Mouse (Mus musculus) cerebellum, postnatal 14 days (tissue): ENCODE results near the gene Idi1.
A peak's percentile ranks its signal among the peaks of the same experiment; 100 is the strongest.
"Not testable (repeated sequence)": the region's sequence is repeated elsewhere in the genome, so short reads cannot be mapped to it uniquely, and the experiment has no call there.

Experiments used
- DNase-seq, 2 experiments: peaks; one replicate each; pipeline ENCODE4 v3.0.0; 2021; ENCODE audit warnings: mixed read lengths in 2 of 2

The Idi1 gene

DNA sequence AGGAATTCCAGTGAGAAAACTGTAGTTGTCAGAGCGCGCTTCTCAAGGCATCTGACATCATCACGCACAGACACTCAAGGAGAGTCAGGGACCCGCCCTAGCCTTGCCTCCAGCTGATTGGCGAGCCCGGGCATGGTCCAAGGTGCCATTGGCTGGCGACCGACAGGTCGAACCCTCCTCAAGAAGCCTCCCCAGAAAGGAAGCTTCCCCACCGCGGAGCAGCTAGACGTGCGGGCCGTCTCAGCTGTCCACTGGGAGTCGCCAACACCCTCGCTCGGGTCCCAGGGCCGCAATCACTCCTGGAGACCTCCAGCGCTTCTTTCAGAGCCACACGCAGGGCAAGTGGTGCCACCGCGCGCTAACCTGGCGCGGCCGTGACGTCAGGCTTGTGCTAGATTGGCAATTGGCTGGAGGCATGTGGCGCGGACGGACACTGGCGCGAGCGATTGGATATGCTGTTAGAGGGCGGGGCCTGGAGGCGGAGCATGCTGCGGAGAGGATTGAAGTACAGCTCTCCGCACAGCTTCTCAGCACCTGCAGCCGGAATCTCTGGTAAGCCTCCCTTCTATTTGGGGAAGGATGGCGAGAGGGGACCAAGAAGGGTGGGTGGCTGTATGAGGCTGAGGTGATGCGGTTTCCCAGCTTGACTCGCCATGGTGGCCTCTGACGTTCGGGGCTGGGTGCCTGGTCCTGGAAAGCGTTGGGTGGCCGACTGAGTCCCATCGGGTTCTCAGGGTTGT, at the start of gene Idi1:
Idi1 (plus strand) TSS at position 57 of the 740 bp plus-strand sequence.
- peak; percentile 98 to 99 for DNase-seq

DNA sequence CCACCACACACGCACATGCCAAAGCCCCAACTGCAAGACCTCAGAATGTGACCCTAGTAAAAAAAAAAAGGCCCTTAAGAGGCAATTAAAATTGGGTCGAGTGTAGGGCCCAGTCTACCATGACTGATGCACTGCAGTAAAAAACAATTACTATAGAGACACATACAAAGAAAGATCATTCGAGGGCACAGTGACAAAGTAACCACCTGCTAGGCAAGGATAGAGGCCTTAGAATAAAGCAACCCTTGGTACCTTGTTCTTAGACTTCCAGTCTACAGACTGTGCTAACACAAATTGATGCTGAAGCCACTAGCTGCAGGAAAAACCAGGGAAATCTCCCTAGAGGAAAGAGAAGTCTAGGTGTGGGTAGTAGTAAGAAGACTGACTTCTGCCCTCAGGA, 46.9 kb upstream of the Idi1 start:
- no peak for DNase-seq

DNA sequence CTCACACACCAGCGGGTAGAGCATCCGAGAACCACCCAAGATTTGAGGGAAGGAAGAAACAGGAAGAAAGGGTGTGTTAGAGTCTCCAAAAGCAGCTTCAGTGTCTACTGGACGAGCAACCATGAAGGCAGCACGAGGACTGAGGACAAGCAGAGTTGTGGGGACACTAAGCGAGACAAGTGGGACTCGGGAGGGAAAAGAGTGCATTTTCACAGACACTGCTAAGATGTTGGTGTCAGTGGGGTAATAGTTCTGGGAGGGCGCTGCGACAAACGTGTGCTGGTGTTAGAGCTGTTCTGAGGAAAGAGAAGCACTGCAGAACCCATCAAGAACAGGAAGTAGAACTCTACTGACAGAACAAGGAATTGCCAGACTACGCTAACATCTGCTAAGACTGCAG, 46.2 kb upstream of the Idi1 start:
- DNase-seq = no peak

DNA sequence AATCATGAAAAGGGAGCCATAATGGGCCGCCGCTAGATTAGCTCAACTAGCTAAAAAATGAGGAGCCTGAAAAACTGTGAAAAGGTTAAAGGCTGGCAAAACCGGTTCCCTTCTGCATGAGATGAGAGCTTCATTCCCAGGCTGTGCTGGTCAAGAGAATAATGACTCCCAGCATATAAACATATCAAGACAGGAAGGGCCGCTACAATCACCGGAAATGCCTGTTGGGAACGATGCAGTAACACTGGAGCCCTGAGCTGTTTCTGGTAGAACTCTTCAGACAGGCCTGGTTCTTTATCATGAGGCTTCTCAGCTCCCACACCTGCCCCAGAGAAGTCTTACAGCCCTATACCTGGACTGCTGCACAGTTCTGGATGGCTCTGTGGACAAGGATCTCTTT, 45.4 kb upstream of the Idi1 start:
- DNase-seq = no peak

DNA sequence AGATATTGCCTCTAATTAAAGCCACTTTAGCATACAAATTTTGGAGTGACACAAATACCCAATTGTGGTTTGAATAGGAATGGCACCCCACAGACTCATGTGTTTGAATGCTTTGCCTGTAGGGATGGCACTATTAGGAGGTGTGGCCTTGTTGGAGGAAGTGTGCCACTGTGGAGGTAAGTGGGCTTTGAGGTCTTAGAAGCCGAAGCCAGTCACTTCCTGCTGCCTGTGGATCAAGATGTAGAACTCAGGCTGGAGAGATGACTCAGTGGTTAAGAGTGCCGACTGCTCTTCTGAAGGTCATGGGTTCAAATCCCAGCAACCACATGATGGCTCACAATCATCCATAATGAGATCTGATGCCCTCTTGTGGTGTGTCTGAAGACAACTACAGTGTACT, 44.4 kb upstream of the Idi1 start:
- DNase-seq = no peak

DNA sequence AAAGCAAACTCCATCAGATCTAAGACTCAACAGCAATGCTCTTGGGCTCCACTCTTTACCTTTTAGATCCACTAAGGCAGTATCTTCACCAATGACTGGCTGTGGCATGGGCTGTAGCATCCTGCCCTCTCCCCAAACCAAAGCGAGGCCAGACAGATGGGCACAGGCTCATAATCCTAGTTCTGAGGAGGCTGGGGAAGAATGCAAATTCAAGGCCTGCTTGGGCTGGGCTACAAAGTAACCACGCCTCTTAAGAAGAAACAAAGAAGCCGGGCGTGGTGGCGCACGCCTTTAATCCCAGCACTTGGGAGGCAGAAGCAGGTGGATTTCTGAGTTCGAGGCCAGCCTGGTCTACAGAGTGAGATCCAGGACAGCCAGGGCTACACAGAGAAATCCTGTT, 43.5 kb upstream of the Idi1 start:
- DNase-seq = not testable (repeated sequence)

DNA sequence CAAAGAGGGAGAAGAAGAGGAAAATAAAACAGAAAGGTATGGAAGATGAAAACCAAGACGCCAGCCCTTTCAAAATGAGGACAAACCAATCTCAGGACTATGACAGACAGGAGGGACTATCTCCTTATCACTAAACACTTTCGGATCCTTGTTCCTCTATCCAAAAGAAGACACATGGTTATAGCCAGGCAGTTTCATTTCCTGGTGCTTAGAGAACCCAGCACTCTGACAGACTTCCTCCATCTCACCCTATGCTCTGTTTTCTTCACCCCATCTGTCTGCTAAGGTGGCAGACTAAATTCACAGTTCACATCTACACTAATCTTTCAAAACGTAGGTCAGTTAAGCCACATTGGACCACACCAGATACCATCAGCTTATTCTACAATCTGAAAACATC, 43.0 kb upstream of the Idi1 start:
- DNase-seq = no peak

DNA sequence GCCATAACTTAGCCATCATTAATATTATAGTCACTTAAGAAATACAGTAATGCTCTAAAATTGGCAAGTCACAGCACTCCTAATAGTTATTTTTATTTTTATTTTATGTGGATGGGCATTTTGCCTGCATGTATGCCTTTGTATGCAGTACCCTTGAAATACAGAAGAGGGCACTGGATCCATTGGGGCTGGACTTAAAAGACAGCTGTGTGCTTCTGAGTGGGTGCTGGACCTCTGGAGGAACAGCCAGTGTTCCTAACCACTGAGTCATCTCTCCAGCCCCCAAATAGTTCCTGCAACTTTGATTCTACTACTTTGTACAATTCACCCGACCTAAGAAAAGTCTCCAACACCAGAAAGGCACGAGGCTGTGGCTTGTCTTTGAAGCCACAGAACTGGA, 37.6 kb upstream of the Idi1 start:
- DNase-seq = no peak

DNA sequence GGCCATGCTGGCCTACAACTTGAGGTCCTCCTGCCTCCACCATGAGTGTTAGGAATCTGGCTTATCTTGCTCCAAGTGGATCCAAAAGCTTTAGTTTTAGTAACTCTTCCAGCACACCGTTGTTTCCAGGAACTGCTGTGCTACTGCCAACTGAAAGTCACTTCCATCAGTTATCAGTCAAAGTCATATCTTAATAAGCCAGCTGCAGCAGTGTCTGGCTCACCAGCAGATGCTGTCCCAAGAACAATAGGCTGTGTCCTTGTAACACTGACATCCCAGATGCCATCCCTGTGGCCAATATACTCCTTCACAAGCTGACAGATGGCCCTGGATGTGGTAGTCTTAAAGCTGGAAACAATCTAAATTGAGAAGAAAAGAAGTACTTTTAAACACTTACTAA, 36.0 kb upstream of the Idi1 start:
- DNase-seq = no peak

DNA sequence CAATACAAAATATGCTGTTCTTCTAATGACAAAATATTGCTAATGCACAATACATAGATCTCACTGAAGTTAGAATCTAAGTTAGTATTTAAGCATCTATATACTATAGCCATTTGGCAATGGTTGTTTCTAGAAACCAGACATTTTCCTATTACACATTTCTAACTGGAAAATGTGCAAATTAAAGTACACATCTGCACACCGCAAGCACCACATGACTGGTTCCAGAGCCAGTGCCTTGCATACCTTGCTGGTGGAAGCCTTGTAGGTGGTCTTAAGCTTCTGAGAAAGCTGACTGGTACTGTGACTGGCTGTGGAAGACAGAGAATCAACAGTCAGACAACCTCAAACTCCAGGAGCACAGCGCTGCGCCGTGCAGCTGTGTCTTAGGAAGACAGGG, 31.9 kb upstream of the Idi1 start:
- DNase-seq = no peak

DNA sequence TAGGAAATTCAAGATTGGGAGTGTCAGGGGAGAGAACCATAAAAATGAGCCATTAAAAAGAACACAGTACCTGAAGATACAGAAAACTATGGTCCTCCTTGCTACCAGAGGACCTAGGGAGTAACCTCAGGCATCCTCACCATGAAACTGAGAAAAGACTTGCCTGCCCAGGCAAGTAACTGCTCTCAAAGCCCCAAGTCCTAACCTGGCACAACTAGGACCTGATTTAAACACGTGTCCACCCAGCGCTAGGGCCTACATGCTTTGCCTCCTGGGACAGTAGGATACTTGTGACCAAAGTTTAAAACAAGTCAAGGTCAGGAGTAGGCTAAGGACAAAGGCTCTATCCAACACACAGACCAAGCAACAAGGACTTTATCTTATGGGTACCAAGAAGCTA, 30.5 kb upstream of the Idi1 start:
- DNase-seq = no peak

DNA sequence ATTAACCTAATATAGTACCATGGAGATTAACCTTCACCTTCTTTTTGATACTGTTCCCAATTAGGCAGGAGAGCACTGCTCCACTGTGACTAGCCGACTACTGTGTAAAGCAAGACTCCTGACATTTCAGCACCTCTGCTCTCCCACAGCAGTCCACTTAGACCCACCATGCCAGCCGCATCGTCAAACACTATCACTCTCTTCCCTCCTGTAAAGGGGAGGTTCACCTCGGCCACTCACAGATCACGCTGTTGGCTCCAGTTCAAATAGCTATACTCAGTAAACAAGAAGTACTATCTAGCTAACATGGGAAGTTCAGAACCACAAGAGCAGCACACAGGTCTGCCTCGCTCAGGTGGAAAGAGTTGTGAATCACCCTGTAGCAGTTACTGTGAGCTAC, 26.8 kb upstream of the Idi1 start:
- no peak for DNase-seq

DNA sequence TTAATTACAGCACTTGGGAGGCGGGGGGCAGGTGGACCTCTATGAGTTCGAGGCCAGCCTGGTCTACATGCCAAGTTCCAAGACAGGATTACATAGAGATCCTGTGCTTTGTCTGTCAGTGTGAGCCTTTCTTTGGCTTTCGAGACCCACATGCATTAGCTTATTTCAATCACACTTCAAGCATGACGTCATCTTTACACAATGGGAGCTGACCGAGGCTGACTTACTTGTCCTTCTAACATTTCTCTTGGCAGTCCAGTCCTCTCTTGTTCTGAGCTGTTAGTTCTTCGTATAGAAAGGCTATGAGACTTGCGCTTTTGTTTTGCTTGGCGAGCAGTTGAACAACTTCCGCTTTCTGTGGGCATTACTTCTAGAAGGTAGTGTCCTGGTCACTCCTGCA, 24.4 kb upstream of the Idi1 start:
- DNase-seq = no peak

DNA sequence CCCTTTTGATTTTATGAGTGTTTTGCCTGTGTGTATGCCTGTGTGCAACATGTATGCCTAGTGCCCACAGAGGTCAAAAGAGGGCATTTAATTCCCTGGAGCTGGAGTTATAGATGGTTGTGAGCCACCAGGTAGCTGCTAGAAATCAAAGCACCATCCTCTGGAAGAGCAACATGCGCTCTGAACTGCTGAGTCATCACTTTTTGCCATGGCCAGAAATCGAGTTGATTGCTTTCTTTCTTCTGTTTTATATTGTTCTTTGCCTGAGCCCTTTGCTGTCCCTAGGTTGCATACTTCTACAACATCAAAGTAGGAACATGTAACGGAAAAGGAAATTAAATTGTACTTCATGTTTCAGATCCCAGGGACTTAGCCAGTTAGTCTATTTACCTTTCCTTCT, 20.3 kb upstream of the Idi1 start:
- DNase-seq = no peak

DNA sequence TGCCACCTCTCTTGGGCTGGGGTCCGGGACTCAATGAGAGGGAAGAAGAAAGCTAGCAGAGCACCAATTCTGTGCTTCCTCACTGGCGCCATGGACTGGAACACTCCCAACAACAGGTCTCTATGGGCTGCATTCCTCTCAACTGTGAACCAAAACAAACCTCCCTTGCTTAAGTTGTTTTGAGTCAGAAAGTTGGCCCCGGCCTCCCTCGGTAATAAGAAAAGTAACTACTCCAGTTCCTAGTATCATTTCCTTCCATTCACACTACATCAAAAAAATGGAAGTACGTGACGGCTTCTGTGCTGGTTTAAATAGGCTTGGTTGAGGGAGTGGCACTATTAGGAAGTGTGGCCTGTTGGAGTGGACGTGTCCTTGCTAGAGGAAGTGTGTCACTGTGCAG, 18.7 kb upstream of the Idi1 start:
- no peak for DNase-seq

DNA sequence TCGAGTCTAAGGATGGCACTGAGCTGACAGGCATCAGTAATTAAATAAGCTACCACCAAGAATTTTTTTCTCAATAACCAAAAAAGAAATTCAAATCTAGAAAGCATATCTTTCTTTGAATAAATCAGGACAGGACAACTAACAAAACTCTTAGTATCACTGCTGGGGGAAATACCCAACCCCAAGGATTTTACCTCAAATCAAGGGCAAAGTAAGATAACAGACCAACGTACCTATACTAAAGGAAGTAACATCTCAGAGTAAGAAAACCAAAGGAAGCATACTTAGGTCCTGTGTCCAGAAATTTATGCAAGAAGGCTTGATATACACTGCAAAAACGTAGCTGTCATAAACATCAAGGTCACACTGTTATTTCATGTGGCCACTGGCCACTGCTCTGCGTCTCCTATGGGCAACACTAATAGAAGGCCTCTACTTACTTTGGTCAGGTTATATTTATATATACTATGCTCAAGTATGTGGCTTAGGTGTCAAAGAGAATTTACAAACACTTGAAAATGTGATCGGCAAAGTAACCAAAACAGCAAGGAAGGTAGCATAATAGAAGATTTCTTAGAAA, 15.6 kb upstream of the Idi1 start:
- no peak for DNase-seq

DNA sequence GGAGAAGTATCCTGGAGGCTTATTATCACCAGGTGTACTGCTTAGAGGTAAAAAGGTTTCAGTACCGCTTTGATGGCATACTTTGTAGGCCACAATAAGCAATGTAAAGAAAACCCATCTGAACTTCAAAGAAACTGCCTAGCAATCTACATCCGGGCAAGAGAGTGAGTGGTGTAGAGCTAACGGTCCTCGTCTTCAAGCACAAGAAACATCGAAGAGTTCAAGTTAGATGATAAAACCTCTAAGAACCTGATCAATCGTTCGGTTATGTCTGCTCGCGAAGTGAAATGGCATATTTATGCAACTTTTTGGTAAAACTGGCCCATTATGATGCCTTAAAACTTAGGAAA, 15.2 kb upstream of the Idi1 start:
- no peak for DNase-seq

DNA sequence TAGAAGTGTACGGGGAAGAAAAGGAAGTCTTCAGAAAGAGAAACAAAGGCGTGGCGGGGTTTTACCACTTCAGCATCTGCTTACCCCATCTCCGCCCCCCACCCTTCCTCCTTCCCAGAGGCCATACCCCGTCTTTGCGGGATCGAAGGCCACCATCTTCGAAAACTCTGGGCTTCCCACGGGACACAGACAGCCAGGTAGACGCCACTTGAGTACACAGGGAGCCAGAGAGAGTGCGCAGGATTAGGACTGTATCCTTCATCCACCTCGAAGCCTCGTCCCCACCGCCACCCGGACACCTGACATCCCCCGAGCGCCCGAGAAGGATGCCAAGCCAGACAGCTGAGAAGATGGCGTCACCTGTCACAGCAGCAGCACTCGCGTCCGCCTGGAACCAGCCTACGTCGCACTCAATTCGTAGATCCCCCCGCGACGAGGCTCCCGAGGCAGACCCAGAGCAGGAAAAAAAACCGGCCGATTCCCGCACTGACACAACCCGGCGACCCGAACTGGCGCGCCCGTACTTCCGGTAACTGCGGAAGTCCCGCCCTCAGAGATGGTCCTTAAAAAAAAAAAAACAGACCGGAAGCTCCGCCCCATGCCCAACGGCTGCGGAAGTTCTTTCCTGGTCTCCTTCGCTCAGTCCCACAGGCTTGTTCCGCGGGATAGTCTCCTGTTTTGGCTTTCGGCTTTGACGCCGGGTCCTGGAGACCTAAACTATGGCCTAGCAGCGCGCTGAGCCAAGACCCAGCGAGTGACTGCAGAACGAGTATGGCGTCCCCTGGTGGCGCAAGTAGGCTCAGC, 14.6 kb upstream of the Idi1 start:
- peak; percentile 94 to 95 for DNase-seq

DNA sequence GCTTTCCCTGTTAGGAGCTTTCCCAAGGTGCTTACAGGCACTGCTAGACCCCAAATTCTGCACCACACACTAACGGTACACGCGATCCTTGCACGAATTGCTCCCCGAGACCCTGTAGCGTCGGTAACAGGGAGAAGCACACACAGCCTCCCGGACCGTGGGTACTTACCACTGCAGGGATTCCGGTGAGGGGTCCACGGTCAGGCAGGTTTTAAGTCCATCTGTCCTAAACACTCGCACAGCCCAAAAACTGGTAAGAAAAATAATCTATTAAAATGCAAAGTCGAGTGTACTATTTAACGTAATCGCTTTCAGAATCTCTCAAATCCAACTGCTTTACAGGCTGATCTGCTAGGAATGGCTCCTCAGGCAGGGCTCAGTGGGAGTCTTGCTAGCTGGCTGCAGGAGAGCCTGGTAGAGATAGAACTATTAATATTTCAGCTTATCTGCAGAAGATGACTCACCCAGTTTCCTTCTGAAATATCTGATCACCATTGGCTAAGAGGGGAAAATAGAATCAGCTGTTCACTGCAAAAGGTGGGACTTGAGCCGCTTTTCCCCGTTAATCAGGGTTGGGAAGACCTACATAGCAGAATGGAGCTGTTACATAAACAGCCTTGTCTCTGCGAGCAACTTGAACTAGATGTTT, 13.9 kb upstream of the Idi1 start, which contains the start of gene Wdr37:
Wdr37 (minus strand) TSS at position 596 of the 649 bp plus-strand sequence.
- DNase-seq = peak; percentile 71 to 77

DNA sequence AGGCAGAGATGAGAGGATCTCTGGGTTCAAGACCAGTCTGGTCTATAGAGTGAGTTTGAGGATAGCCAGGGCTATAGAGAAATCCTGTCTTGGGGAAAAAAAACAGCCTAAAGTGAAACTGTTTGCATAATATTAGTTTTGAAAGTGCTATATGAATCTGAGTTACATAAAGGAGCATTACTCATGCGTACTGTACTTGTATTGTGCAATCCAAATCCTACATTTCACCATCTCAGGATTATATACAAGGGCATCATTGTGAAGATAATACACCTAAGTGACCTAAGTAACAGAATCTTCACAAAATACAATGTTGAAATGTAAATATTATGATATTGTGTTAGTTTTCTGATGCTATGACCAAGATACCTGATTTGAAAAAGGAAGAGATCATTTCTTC, 11.5 kb upstream of the Idi1 start:
- DNase-seq = no peak

DNA sequence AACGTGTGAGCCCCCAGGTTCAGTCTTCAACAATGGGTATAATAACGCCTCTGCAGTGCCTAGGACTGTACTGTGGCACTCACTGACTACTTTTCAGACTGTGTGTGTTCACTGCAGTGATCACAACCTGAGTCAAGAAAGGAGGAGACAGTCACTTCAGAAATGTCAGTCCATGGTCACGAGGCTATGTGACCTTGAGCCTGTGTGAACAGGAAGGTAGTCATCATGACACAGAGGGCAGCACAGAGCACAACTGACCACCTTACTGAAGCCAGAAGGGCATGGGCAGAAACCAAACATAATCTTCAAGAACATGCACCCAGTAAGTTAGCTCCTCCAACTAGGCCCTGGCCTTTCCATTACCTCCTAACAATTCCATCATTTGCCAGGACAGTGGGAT, 3.7 kb upstream of the Idi1 start:
- no peak for DNase-seq

DNA sequence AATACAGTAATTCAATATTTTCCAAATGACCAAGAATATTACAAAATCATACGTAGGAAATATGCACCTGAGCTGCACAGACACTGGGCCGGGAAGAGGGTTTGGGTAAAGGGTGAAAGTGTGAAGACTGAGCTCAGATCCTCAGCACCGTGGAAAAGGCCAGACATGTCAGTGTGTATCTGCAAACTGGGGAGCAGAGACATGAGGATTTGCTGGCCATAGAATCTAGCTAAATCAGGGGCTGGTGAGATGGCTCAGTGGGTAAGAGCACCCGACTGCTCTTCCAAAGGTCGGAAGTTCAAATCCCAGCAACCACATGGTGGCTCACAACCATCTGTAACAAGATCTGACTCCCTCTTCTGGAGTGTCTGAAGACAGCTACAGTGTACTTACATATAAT, 1.4 kb upstream of the Idi1 start:
- DNase-seq = not testable (repeated sequence)

DNA sequence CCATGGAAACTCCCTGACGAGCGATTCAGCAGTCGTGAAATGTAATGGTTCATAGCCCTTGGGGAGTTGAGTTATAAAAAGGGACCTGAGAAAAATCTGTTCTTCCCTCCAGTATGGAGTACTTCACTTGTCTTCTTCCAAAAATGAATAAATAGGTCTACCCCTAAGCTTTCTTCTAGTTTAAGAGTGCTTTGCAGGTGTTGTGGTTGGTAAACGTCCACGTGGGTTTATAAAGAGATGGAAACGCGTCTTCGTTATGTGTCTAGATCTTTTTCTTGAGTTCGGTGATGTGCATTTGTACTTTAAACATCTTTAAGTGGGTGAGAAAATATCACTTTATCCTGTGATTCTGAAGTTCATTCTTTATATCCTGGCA, 872 bp downstream of the Idi1 start:
- DNase-seq = no peak

DNA sequence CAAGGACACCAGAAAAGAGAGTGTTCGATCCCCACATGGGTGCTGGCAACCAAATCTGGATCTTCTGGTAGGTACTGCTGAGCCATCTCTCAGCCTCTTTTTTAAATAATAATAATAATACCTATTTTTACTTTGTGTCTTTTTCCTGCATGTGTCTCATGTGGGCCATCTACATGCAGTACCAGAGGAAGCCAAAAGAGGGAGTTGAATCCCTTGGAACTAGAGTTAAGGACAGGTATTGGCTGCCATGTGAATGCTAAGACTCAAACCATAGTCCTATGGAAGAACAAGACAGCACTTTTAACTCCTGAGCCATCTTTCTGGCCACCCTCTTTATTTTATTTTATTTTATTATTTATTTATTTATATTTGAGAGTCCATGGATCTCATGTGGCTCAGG, 3.3 kb downstream of the Idi1 start:
- DNase-seq = peak; percentile 25 to 32
